Mouse (Mus musculus): ENCODE data around the gene Olfr366. TPM values are rescaled to one million over a fixed set of nuclear protein-coding genes. Genes with fewer than 3 reads are reported as not detected.
"Not testable (repeated sequence)": the region's sequence is repeated elsewhere in the genome, so short reads cannot be mapped to it uniquely, and the experiment has no call there.

The Olfr366 gene
- not detected in 2 replicates for total RNA-seq (2014; rRNA removed)
- polyA plus RNA-seq (2015; fragmentation: Nextera tagmentation; extraction: Ambion mirVana), result not detected in 2 replicates

DNA sequence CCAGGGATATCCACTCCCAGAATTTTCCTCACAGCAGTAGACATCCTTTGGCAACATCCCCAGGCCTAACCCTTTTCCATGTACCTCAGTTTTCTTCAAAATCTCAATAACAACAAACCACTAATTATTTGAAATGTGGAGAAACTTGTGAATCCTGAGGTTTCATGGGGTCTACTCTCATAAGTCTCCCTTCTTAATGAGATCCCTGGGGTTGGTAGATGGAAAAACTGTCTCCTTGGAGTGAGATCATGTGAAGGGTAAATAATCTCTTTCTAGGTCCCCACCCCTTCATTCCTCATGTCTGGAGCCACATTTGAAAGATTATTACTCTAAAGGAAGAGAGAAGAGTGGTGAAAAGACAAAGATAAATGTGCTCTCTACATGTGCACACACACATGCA, at the start of gene Olfr366:
Gene Olfr366, plus strand, starts transcription at position 301 of the 400 bp plus-strand sequence.
- Histone ChIP-seq H3K4me3 (ENCODE audit: low read length) (no peak within 1 kb of the TSS), H3K36me3 (ENCODE audit: insufficient read depth, low read length) (no peaks in the 10 kb centered on the region), H3K4me1 (ENCODE audit: insufficient read depth, low read length) (no peaks in the 10 kb centered on the region), H3K9ac (replicated peaks; ENCODE audit: low read length) (no peak within 1 kb of the TSS), H3K9me3 (ENCODE audit: low read length) (peaks cover 6% of the 10 kb centered on the region; the same call in 1 of the 2 replicates), H3K27ac (no peak within 1 kb of the TSS), H3K4me2 (ENCODE audit: low read depth, low read length) (no peak within 1 kb of the TSS), H3K27me3 (ENCODE audit: insufficient read depth, low read length) (no peaks in the 10 kb centered on the region)
- TF ChIP-seq CTCF (IDR thresholded peaks at IDR 0.05; ENCODE audit: low read depth), result no peak
- ATAC-seq (no peak), DNase-seq (ENCODE audit: low spot score) (no peak)

DNA sequence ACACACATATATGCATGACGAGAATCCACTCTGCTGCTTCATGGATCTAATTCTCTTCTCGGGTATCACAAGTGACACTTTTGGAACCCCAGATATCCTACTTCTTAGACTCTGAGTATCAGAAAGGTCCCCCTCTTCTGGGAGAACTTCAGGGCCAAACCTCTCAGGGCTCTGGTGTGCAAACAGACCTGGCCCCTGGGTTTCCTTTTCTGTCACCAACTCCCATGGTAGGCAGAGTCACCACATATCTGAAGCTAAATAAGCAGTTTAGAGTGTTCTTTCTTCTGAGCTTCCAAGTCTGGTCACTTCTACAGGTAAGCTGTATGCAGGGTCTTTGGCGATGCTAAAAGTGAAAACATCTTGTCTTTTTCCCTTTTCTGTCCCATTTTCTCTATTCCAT, 23.5 kb upstream of the Olfr366 start, which contains the start of gene Olfr365:
Gene Olfr365, plus strand, starts transcription at position 301 of the 400 bp plus-strand sequence.
- H3K9me3 ChIP-seq (ENCODE audit: low read length), result no peaks in the 10 kb centered on the region
- WGBS, result 81% methylated on average over 3 of the region's 3 CpGs
- H3K4me3 ChIP-seq (ENCODE audit: low read length), result no peak within 1 kb of the TSS
- DNase-seq (ENCODE audit: low spot score) (no peak), ATAC-seq (no peak)
- no peak within 1 kb of the TSS for H3K27ac ChIP-seq
- no peak within 1 kb of the TSS for H3K4me2 ChIP-seq (ENCODE audit: low read depth, low read length)
- no peak within 1 kb of the TSS for H3K9ac ChIP-seq (replicated peaks; ENCODE audit: low read length)
- TF ChIP-seq CTCF (IDR thresholded peaks at IDR 0.05; ENCODE audit: low read depth), result no peak
- H3K36me3 ChIP-seq (ENCODE audit: insufficient read depth, low read length), result no peaks in the 10 kb centered on the region
- H3K27me3 ChIP-seq (ENCODE audit: insufficient read depth, low read length), result no peaks in the 10 kb centered on the region
- no peaks in the 10 kb centered on the region for H3K4me1 ChIP-seq (ENCODE audit: insufficient read depth, low read length)

DNA sequence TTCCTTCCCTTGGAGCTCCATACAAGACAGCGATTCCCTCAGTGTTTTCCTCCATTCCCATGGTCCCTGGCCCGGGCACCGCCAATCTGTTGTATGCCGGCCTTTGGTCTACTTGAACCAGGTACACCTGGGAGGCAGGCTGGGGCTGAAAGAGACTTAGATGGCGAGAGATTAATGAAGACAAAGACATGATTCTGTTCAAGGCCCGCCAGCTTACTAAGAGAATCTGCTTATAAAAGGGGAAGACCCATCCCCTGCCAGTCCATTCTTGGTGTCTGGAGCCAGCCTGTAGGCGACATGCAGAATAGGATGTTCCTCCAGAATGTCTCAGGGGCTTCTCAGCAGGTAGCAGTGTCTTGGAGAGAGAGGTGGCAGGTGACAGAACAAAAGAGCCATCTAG, 50.4 kb downstream of the Olfr366 start:
- not testable (repeated sequence) for H3K9ac ChIP-seq (replicated peaks; ENCODE audit: low read length); H3K27ac ChIP-seq; H3K4me1 ChIP-seq (ENCODE audit: insufficient read depth, low read length); H3K9me3 ChIP-seq (ENCODE audit: low read length); H3K4me3 ChIP-seq (ENCODE audit: low read length); H3K4me2 ChIP-seq (ENCODE audit: low read depth, low read length); ATAC-seq; DNase-seq (ENCODE audit: low spot score); H3K27me3 ChIP-seq (ENCODE audit: insufficient read depth, low read length); H3K36me3 ChIP-seq (ENCODE audit: insufficient read depth, low read length)
- 75% methylated on average over 7 of the region's 7 CpGs for whole genome bisulfite sequencing

Other genes starting within 250 kb of the Olfr366 start
- not detected in 2 replicates for gene Olfr357, start 217.7 kb upstream of the Olfr366 start, total RNA-seq (2014; rRNA removed)
- not detected in 2 replicates for gene Olfr357, start 217.7 kb upstream of the Olfr366 start, polyA plus RNA-seq (2015; fragmentation: Nextera tagmentation; extraction: Ambion mirVana)
- not detected in 2 replicates for gene Olfr358, start 202.2 kb upstream of the Olfr366 start, total RNA-seq (2014; rRNA removed)
- not detected in 2 replicates for gene Olfr358, start 202.2 kb upstream of the Olfr366 start, polyA plus RNA-seq (2015; fragmentation: Nextera tagmentation; extraction: Ambion mirVana)
- not detected in 2 replicates for gene Olfr360, start 145.8 kb upstream of the Olfr366 start, total RNA-seq (2014; rRNA removed)
- not detected in 2 replicates for gene Olfr360, start 145.8 kb upstream of the Olfr366 start, polyA plus RNA-seq (2015; fragmentation: Nextera tagmentation; extraction: Ambion mirVana)
- not detected in 2 replicates for gene Olfr361, start 122.3 kb upstream of the Olfr366 start, total RNA-seq (2014; rRNA removed)
- not detected in 2 replicates for gene Olfr361, start 122.3 kb upstream of the Olfr366 start, polyA plus RNA-seq (2015; fragmentation: Nextera tagmentation; extraction: Ambion mirVana)
- not detected in 2 replicates for gene Olfr362, start 93.7 kb upstream of the Olfr366 start, total RNA-seq (2014; rRNA removed)
- not detected in 2 replicates for gene Olfr362, start 93.7 kb upstream of the Olfr366 start, polyA plus RNA-seq (2015; fragmentation: Nextera tagmentation; extraction: Ambion mirVana)
- gene Olfr364-ps1, start 72.3 kb upstream of the Olfr366 start, total RNA-seq (2014; rRNA removed), result not detected in 2 replicates
- gene Olfr364-ps1, start 72.3 kb upstream of the Olfr366 start, polyA plus RNA-seq (2015; fragmentation: Nextera tagmentation; extraction: Ambion mirVana), result not detected in 2 replicates
- not detected in 2 replicates for gene Olfr365, start 23.4 kb upstream of the Olfr366 start, total RNA-seq (2014; rRNA removed)
- not detected in 2 replicates for gene Olfr365, start 23.4 kb upstream of the Olfr366 start, polyA plus RNA-seq (2015; fragmentation: Nextera tagmentation; extraction: Ambion mirVana)
- not detected in 2 replicates for gene Olfr368, start 114.9 kb downstream of the Olfr366 start, total RNA-seq (2014; rRNA removed)
- not detected in 2 replicates for gene Olfr368, start 114.9 kb downstream of the Olfr366 start, polyA plus RNA-seq (2015; fragmentation: Nextera tagmentation; extraction: Ambion mirVana)
- 33.5 and 35.9 TPM in 2 replicates for gene Pdcl, start 147.8 kb downstream of the Olfr366 start, total RNA-seq (2014; rRNA removed)
- 39.9 and 41.1 TPM in 2 replicates for gene Pdcl, start 147.8 kb downstream of the Olfr366 start, polyA plus RNA-seq (2015; fragmentation: Nextera tagmentation; extraction: Ambion mirVana)
- gene Rc3h2, start 211.3 kb downstream of the Olfr366 start, total RNA-seq (2014; rRNA removed), result 43.0 and 47.9 TPM in 2 replicates
- gene Rc3h2, start 211.3 kb downstream of the Olfr366 start, polyA plus RNA-seq (2015; fragmentation: Nextera tagmentation; extraction: Ambion mirVana), result 10.7 and 11.3 TPM in 2 replicates
- gene Zbtb26, start 231.6 kb downstream of the Olfr366 start, total RNA-seq (2014; rRNA removed), result 9.8 and 13.4 TPM in 2 replicates
- gene Zbtb26, start 231.6 kb downstream of the Olfr366 start, polyA plus RNA-seq (2015; fragmentation: Nextera tagmentation; extraction: Ambion mirVana), result 2.0 and 2.4 TPM in 2 replicates
- 23.5 and 24.5 TPM in 2 replicates for gene Zbtb6, start 231.6 kb downstream of the Olfr366 start, total RNA-seq (2014; rRNA removed)
- gene Zbtb6, start 231.6 kb downstream of the Olfr366 start, polyA plus RNA-seq (2015; fragmentation: Nextera tagmentation; extraction: Ambion mirVana), result 6.6 and 7.7 TPM in 2 replicates
- gene Rabgap1, start 231.7 kb downstream of the Olfr366 start, total RNA-seq (2014; rRNA removed), result 55.2 and 60.8 TPM in 2 replicates
- gene Rabgap1, start 231.7 kb downstream of the Olfr366 start, polyA plus RNA-seq (2015; fragmentation: Nextera tagmentation; extraction: Ambion mirVana), result 46.9 and 51.0 TPM in 2 replicates